24 mouse cellular contexts compared by ENCODE assay signal in genomic region chr12:104626054-104626453, GRCm38 (mm10).
"Had no signal": no experiment of that assay in that cellular context is flagged by ENCODE, and none has a peak within 500 bp of the region (broad histone marks: within the 10 kb centered on the region; RNA-seq: fewer than 3 reads in every experiment).

No protein-coding gene starts in this region.

- H3K4me2 ChIP-seq: heart, embryonic 11.5 days; heart, embryonic 13.5 days; heart, embryonic 15.5 days; hindbrain, embryonic 13.5 days; hindbrain, embryonic 15.5 days; limb, embryonic 13.5 days; limb, embryonic 15.5 days; liver, embryonic 12.5 days had no signal

- H3K4me1 ChIP-seq: heart, embryonic 13.5 days; heart, embryonic 15.5 days; hindbrain, embryonic 15.5 days; limb, embryonic 15.5 days; liver, embryonic 12.5 days had no signal

- ATAC-seq: hindbrain, postnatal 0 days; intestine, postnatal 0 days; liver, embryonic 12.5 days had no signal

- H3K9me3 ChIP-seq: heart, embryonic 13.5 days; heart, embryonic 15.5 days; hindbrain, embryonic 13.5 days; hindbrain, embryonic 15.5 days; limb, embryonic 13.5 days; limb, embryonic 15.5 days; liver, embryonic 12.5 days had no signal

- H3K4me3 ChIP-seq: heart, adult 2 months; heart, embryonic 13.5 days; heart, embryonic 15.5 days; hindbrain, embryonic 13.5 days; hindbrain, embryonic 15.5 days; layer of hippocampus, adult 2 months; left cerebral cortex, adult 2 months; limb, embryonic 13.5 days; limb, embryonic 15.5 days; liver, embryonic 12.5 days had no signal

- H3K9ac ChIP-seq: heart, embryonic 13.5 days; heart, embryonic 15.5 days; hindbrain, embryonic 13.5 days; hindbrain, embryonic 15.5 days; limb, embryonic 13.5 days; limb, embryonic 15.5 days; liver, embryonic 12.5 days; liver, embryonic 14.5 days had no signal

- H3K36me3 ChIP-seq: heart, embryonic 13.5 days; heart, embryonic 15.5 days; hindbrain, embryonic 13.5 days; hindbrain, embryonic 15.5 days; limb, embryonic 13.5 days; limb, embryonic 15.5 days; liver, embryonic 12.5 days had no signal

- DNase-seq: gastrocnemius, postnatal 14 days; gastrocnemius, postnatal 36 days; heart, adult 11 months; heart, adult 2 months; heart, postnatal 14 days; heart, postnatal 36 days; kidney, adult 18-20 months; kidney, adult 8-10 months; kidney, postnatal 10 days; kidney, postnatal 25 days; kidney, postnatal 4 days had no signal

- H3K27me3 ChIP-seq: hindbrain, embryonic 13.5 days; hindbrain, embryonic 15.5 days; limb, embryonic 15.5 days; liver, embryonic 12.5 days had no signal

- H3K27ac ChIP-seq: heart, adult 2 months; heart, embryonic 13.5 days; heart, embryonic 15.5 days; hindbrain, embryonic 13.5 days; hindbrain, embryonic 15.5 days; hindbrain, postnatal 0 days; layer of hippocampus, adult 2 months; left cerebral cortex, adult 2 months; limb, embryonic 13.5 days; limb, embryonic 15.5 days; liver, embryonic 12.5 days; liver, embryonic 14.5 days had no signal
